Mouse (Mus musculus) mature B cell (primary cell): ENCODE measurements around the gene Csk.

Experiments
- in situ Hi-C: fragments of 300-500 bp; cut with MboI; formaldehyde crosslinking; loops from 2 replicates; pipeline ENCODE4 v1.14.3; 2019

Gene Csk

DNA sequence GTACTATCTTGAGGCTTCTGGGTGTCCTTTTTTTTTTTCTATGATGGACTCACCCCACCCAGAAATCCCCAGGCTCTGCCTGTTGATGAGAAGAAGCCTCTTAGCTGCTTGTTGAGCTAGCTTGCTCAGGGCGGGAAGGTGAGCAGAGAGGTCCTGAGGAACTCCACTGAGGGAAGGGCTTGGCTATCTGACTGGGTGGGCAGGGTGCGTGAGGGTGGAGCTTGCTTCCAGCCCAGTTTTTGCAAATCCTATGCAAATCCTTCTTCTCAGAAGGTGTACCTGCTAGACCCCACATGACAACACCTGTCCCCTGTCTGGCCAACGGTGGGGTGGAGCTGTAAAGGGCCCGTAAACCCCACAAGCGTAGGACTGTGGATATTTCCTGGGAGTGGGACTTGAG, at the start of gene Csk:
TSS of gene Csk (minus strand) at position 349 of the 400 bp plus-strand sequence.
- in situ Hi-C loops = loop anchor here (10.0 kb wide), 1 partner anchor 128 kb away; the partner anchor contains the start of gene Cox5a

DNA sequence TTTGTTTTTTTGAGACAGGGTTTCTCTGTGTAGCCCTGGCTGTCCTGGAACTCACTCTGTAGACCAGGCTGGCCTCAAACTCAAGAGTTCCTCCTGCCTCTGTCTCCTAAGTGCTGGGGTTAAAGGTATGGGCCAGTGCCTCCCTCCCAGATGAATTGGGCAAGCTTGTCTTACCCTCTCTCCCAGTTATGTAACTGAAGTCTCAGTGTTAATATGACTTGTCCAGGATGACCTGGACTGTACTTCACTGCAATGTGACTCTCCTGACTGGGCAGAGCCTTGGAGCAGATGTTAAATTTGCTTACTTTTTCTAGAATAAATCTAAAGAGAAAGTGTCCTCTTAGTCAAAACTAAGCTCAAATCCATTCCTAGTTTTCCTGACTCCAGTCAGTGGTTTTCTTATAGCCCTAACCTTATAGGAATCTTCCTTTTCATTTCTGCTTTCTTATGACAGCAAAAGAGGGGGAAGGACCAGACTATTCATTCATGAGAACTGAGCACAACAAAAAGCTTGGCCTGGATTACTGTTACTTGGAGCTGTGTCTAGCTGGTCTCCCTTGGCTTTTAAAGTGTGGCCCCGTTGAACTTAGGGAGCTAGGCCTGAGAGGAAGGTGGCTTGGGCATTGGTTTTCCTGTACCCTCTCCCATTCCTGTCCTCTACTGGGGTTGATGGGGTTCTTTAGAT, 45.2 kb upstream of the Csk start:
- in situ Hi-C loops = no loop called here

DNA sequence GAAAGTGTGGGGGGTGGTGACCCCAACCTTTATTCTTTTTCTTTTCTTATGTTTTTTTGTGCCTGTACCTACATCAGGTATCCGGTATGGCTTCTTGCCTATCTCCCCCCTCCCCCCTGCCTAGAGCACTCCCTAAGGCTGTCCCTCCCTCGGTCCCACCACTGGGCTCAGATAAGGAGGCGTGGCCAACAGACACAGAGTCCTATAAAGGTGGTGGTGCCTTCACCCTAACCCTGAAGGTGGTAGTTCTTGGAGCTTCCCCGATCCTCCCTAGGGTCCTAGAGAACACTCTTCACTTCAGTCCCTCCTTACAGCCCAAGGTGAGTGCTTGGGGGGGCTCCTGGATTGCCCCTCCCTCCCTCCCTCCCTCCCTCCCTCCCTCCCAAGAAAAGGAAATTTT, 43.9 kb upstream of the Csk start:
- in situ Hi-C loops = no loop called here

DNA sequence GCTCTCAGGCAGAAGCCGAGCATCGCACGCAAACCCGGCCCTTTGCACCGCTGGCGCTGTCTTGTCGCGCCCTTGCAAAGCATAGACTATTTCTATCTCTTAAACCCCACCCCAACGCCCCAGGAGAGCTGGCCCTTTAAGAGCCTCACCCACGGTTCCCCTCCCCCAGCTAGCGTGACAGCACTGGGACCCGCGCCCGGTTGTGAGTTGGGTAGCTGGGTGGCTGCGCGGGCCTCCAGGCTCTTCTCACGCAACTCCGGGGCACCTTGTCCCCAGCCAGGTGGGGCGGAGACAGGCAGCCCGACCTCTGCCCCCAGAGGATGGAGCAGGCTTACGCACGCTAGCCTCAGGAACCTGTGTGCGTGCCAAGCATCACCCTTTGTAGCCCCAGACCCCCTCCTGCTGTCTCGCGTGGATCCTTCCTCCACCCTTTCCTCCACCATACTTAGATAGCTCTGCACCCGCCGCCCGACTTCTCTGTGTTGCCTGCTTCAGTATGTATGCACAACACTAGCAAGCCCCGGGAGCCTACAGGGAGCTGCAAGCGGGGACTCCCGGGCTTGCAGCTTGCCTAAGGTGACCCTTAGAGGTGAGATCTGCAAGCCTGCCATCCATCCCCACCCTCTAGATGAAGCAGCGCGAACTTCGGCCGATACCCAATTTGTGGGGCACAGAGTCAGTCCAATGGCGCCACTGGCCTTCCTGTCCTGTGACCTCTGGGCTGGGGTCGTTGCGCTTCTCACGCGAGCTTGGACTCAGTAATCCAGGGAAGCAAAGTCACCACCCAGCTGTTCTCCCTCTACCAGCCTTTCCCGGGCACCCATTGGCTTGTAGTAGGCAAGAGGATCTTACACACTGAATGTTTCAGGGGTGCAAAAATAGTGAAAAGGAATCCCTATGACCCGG, 43.2 kb upstream of the Csk start:
- in situ Hi-C loops = no loop called here

DNA sequence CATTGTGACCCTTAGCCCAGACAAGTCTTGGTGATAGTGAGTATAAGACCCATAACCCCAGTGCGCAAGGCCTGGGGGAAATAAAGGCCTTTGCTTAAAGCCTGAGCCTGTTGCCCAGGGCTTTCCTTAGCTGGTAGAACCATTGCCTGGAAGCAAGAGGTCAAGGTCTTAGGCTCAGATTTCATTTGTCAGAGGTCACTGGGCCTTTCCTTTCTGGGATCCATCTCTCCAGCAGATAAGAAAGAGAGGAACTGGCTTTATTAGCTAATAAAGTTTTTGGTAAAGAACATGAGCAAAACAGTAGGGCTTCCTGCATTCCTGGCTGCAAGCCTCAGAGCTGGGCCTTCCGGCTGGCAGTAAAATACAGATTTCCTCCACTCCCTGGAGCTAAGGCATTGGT, 40.7 kb upstream of the Csk start:
- in situ Hi-C loops = no loop called here

DNA sequence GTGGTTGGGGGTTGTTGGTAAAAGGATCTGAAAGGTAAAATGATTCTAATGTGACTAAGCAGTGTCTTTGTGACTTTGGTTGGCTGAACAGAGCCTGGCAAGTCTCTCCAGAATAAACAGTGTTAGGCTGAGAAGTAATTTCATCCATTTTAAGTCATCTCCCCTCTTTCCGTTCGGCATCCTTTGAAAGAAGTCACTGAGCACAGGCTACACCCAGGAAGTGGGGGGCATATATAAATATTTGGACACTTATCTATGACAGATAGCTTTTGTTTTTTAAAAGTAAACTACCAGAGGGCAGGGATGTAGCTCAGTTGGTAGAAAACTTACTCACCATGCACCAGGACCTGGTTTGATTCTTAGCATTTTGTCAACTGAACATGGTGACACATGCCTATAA, 35.2 kb upstream of the Csk start:
- in situ Hi-C loops = no loop called here

DNA sequence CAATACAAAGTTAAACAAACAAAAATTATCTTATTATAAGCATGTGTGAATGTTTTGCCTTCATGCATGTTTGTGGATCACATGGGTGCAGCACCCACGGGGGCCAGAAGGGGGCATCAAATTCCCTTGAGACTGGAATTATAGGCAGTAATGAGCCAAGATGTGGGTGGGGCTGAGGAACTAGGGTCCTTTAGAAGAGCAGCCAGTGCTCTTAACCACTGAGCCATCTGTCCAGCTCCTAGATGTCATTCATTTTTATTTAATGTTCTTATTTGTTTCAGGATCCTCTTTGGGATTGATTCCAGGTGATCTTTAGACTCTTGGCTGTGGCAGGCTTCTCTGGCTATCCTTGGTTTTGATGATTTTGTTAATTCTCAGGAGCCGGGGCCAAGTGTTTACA, 34.7 kb upstream of the Csk start:
- in situ Hi-C loops = no loop called here

DNA sequence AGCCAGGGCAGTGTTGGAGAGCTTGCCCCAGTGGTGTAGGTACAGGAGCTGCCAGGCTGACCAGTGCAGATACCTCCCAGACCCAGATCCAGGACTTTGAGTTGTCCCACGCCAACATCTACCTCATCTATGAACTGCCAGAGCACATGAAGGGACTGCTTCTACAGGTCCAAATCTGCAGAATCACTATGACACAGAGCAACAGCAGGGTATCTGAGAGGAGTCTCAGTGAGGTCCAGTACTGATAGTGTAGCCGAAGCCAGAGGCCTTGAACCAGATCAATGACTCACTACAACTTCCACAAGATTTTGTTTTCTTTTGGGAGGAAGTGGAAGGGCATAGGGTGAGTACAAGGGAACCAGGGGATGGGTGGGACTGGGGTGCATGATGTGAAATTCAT, 34.3 kb upstream of the Csk start, which contains the start of gene Cyp1a1:
TSS of gene Cyp1a1 (plus strand) at position 178 of the 400 bp plus-strand sequence.
- in situ Hi-C loops = no loop called here

DNA sequence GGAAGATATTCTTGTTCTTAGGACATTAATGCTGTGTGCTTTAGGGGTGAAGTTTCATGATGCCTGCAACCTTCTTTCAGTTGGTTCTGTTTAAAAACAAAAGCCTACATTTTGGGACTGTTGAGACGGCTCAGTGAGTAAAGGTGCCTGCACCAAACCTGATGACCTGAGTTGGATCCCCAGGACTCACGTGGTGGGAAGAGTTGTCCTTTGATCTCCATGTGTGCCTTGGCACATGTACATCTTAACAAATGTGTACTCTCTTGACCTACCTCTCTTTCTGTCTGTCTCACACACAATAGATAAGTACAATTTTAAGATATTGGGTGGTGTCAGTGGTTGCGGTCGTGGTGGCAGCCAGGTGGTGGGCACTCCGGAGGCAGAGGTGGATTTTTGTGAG, 32.6 kb upstream of the Csk start:
- in situ Hi-C loops = no loop called here

DNA sequence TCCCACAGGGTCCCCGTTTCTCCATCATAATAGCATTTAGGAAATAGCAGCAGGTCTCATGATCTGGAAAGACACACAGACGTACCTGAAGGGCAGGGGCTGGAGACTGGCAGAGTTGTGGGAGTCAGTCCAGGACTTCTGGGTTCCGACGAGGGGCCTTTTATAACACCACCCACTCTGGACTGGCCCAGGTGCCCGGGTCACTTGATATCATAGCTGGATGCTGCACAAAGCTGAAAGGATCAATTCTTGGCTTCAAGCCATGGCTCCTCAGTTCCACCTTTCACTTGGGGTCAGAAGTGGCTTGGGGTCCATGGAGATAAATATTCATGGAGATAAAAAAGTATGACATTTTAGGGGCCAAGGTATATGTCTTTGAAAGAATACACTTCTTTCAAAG, 30.1 kb upstream of the Csk start, which contains the start of gene Cyp1a2:
TSS of gene Cyp1a2 (minus strand) at position 184 of the 400 bp plus-strand sequence.
- in situ Hi-C loops = no loop called here

DNA sequence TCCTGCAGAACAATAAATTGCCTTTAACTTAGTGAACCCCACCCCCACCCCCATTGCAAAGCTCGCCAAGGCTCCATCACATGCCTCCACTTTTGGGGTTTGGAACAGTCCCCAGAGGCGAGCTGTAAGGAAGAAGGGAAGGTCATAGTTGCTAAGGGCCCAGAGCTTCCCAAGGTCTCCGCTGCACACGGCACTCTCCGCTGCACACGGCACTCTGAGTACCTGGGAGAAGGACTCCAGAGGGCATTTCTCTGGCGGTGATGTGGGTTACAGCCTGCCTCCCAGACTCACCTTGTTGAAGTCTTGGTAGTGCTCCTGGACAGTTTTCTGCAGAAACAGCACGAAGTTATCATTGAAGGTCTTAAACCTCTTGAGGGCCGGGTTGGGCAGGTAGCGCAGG, 28.0 kb upstream of the Csk start:
- in situ Hi-C loops = no loop called here

DNA sequence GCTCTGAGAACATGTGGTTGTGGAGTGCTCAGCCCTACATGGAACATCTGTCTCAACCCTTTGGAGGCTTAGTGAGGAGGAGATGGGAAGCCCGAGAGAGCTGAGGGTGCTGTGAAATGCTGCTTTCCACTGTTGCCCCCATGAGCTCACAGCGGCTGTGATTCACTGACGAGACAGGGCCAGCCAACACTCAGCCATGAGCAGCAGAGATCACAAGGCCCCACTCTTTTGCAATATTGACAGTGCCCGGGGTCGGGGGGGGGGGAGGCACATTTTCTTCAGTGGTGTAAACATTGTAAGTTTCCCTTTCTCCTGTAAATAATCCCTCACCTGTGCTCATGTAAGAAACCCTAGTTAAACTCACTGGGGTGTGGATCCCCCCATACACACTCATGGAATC, 18.1 kb upstream of the Csk start:
- in situ Hi-C loops = no loop called here

DNA sequence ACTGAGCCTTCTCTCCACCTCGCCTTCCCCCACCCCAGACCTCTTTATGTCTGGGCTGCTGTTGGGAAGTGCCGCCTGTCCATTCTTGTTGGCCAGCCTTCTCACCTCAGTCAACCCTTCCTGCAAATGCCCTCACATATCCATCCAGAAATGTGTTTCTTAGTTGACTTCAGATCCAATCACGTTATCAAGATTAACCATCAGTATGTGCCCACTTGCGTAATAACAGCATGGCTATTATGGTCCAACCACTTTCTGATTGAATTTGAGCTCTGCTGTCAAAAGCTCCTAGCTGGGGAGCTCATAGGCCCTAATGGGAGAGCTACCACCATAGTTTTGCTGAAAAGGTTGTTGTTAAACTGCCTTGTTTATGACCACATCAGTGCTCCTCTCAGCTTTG, 17.6 kb upstream of the Csk start:
- in situ Hi-C loops = no loop called here

DNA sequence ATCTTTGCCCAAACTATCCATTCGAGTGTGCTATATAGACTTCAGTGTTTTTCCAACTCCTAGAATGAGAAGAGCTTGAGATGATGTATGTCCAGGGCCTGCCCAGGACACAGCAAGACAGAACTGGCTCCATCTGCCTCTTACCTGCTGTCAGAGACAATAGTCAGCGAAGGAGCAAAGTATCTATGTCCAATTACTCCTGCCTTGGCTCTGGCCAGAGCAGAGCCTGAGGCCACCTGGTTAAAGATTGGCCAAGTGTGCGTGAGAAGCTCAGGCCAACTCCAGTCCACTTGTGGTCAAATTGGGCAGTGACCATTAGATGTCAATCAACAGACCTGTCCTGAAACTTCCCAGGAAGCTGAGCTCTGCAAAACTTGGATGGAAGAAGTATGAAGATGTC, 16.1 kb upstream of the Csk start:
- in situ Hi-C loops = no loop called here

DNA sequence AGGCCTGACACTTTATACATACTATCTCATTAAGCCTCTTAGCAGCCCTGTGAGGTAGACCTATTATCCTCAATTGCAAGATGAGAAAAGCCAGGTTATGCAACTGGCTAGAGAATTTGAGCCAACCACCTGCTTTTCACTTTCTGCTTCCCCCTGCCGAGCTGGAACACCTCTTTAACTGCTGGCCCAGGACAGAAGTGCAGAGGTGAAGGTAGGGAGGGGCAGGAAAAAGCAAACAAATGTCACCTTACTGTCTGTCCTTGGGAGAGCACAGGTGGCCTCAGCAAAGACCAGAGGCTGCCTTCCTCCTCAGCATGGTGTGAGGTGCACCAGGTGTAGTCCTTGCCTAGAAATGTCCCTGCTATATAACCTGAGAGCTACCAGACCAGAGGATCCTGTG, 14.8 kb upstream of the Csk start:
- in situ Hi-C loops = no loop called here

DNA sequence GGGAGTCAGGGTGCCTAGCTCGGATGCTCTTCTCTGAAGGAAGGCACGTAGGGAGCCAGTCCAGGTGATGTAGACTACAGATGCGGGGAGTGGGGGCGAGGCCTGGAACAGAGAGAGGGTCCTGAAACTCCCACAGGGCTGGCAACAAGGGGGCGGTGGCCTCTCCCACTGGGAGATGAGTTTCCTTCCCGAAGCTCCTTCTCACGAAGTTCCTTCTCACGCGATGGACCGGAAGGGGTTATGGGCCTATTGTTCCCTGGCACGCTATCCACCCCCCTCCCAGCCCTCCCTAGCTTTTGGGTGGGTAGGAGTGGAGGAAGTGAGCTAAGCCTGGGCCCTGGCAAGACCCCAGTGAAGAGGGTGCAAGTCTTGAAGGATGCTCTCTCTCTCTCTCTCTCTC, 14.4 kb upstream of the Csk start:
- in situ Hi-C loops = no loop called here

DNA sequence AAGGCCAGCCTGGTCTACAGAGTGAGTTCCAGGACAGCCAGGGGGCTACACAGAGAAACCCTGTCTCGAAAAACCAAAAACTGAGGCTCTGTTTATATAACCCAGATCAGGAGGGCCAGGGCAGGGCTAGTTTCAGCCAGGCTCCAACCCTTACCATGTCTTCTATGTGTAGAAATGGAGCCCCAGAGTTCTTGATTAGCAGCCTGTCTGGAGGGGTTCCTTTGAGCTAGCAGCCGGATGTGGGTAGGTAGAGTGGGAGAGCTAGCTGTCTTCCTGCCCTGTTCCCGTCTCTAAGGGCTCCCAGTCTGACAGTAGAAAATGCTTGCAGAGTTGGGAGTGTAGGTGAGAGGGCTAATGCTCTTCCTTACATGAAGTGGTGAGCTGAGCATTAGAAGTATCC, 13.7 kb upstream of the Csk start:
- in situ Hi-C loops = no loop called here

DNA sequence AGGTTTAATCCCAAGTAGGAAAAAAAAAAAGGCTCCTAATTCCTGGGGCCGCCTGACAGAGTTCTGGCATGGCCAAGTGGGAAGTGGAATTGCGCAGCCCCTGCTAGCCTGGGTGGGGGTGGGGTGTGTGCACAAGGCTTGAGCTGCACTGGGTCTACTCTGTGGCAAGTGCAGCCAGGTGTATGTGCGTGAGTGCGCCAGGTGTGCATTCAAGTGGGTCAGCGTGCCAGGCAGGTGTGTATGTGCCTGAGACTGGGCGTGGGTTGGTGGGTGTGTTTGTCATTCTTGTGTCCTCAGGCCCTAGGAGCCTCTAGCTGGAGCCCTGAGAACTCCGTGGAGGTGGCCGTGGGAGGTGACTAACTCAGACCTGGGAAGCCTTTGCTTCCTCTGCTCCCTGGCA, 13.1 kb upstream of the Csk start:
- in situ Hi-C loops = no loop called here

DNA sequence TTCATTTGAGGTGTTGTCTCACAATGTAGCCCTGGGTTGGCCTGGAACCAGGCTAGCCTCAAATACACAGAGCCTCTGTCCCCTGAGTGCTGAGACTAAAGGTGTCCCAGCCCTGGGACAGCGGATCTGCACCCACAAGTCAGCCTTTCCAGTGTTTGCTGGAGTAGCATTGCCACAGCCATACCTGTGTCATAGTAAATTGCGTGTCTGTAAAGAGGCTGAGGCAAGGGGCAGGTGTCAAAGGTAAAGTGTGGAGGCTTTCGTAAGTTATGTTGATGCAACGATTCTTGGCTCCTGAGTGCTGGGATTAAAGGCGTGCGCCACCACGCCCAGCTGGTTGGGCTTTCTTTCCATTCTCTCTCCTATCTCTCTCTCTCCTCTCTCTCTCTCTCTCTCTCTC, 11.2 kb upstream of the Csk start:
- in situ Hi-C loops = no loop called here

DNA sequence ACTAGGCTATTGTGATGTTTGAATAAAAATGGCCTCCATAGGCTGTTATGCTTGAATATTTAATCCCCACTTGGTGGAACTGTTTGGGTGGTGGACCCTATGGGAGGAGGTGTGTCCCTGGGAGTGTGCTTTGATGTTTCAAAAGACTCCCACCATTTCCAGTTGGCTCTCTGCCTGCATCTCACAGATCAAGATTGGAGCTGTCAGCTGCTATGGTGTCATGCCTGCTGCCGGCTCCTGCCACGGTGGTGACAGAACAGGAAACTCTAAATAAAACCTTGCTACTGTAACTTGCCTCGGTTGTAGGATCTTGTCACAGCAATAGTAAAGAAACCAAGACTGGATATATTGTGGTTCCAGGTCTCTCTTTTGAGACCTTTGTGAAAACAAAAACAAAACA, 8.1 kb upstream of the Csk start:
- in situ Hi-C loops = no loop called here

DNA sequence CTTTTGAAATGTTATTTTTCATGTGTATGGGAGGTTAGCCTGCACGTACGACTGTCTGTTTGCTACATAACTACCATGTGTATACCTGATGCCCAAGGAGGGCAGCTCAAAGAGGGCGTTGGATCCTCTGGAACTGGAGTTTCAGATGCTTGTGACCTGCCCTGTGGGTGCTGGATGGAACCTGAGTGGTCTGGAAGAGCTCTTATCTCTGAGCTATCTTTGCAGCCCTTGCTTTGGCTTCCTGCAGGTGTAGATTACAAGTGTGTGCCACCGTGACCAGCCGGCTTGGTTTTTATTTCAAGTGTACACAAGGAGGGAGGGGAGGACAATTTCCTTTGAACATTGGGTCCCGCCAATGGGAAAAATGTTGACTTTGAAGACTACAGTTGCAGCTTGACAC, 7.1 kb upstream of the Csk start:
- in situ Hi-C loops = no loop called here

DNA sequence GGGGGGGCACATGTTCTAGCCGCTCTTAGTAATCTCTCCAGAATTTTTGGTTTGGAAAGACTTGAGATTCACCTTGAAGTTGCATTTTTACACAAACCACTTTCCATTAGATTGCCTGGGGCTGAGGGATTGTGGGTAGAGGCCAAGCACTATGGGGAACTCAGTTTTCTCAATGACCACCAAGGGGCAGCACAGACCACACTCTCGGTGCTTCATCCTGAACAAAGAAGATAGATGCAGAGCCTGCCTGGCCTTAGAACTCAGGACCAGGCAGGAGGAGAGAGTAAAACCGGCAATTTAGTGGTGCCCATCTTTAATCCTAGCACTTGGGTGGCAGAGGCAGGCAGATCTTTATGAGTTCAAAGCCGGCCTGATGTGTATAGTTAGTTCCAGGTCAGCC, 6.3 kb upstream of the Csk start:
- in situ Hi-C loops = loop anchor here (10.0 kb wide), 1 partner anchor 135 kb away; the partner anchor contains the start of gene Cox5a

DNA sequence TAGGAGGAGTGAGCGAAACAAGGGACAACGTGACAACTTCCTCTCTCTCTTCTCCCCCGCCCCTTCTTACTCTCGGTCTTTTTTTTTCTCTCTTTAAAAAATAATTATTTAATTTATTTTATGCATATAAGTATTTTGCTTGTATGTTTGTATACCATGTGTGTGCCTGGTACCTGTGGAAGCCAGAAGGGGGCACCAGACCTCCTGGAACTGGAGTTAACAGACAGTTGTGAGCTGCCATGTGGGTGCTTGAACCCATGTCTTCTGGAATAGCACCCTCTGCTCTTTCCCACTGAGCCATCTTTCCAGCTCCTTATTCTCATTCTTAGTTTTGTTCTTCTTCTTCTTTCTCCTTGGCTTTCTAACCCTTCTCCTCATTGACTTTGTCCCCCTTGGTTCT, 5.5 kb upstream of the Csk start:
- in situ Hi-C loops = loop anchor here (10.0 kb wide), 1 partner anchor 134 kb away; the partner anchor contains the start of gene Cox5a
